Mouse (Mus musculus) adrenal gland, postnatal 0 days (tissue): Measurements from ENCODE around the gene Olfr1269. TPM values are rescaled to one million over a fixed set of nuclear protein-coding genes. Genes with fewer than 3 reads are reported as not detected.

Experiments
- polyA plus RNA-seq: library from polyadenylated mRNA; unstranded; fragments of >200 nt; fragmentation: Nextera tagmentation; extraction: Ambion mirVana; gene quantifications from 2 replicates; pipeline ENCODE4 v1.2.1, GENCODE M21; 2015

The Olfr1269 gene
- not detected in 2 replicates for polyA plus RNA-seq

DNA sequence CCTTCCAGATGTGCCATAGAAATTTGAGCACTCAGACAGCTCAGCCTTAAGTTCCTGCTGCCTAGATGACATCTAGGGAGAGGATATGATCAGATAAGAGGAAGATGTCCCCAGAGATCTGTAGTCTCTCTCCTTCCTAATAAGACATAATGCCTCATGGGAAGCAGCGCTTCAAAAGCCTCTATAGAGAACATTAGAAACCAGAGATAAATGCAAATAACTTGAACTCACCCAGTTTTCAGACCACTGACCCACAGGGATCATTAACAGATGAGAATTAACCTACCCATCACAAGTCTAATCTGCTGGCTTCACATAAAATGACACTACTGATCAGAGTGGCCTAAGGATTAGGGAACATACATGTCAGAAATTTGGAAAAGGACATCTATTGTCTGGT lies at the start of gene Olfr1269:
Olfr1269 (minus strand) TSS at position 101 of the 400 bp plus-strand sequence.

DNA sequence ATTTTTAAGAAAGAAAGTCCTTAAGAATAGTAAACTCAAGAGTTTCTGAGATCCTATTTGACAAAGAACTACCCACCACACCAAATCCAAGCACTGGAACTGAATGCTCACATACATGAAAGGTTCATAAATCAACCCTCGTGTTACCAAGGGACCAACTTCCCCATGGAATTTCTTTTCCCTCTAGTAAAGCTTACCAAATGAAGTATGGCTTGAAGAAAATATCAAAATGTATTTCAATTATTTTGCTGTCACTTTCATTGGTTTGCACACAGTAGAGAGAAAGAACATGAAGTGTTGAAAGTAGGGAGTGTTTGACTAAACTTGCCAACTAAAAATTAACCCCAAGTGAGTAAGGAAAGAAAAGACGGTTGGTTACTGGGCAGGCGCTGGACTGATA lies 31.8 kb upstream of the Olfr1269 start, which contains the start of gene Olfr1270:
Olfr1270 (minus strand) TSS at position 101 of the 400 bp plus-strand sequence.

DNA sequence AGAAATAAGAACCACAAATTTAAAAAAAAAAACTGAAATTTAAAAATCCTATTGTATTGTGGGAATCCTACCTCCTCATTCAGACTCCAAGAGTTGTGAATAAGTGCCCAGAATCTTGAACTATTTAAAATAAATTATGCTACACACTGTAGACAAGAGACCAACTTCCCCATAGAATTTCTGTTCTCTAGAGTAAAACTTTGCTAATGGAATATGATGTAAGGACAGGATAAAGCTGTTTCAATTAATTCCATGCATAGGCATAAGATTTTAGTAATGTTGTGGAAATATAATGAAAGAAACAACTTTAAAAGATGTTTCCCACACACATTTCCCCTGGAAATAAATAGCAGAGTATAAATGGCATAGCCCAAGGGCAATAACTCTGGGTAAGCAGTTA lies 21.0 kb upstream of the Olfr1269 start, which contains the start of gene Olfr32:
Olfr32 (minus strand) TSS at position 101 of the 400 bp plus-strand sequence.

Other genes with a start within 250 kb of the Olfr1269 start
- not detected in 2 replicates for gene Olfr1257, start 243.0 kb downstream of the Olfr1269 start, polyA plus RNA-seq
- gene Olfr1258, start 194.1 kb downstream of the Olfr1269 start, polyA plus RNA-seq = not detected in 2 replicates
- not detected in 2 replicates for gene Olfr1259, start 172.7 kb downstream of the Olfr1269 start, polyA plus RNA-seq
- gene Olfr1260, start 147.1 kb downstream of the Olfr1269 start, polyA plus RNA-seq = 0.23 and 0.35 TPM in 2 replicates
- gene Olfr1261, start 130.2 kb downstream of the Olfr1269 start, polyA plus RNA-seq = not detected in 2 replicates
- not detected in 2 replicates for gene Olfr1262, start 121.3 kb downstream of the Olfr1269 start, polyA plus RNA-seq
- gene Olfr1263, start 109.3 kb downstream of the Olfr1269 start, polyA plus RNA-seq = not detected in 2 replicates
- not detected in 2 replicates for gene Olfr1264, start 95.8 kb downstream of the Olfr1269 start, polyA plus RNA-seq
- gene Olfr1265, start 86.1 kb downstream of the Olfr1269 start, polyA plus RNA-seq = not detected in 2 replicates
- not detected in 2 replicates for gene Olfr140, start 57.8 kb downstream of the Olfr1269 start, polyA plus RNA-seq
- not detected in 2 replicates for gene Olfr32, start 20.9 kb upstream of the Olfr1269 start, polyA plus RNA-seq
- not detected in 2 replicates for gene Olfr1270, start 31.7 kb upstream of the Olfr1269 start, polyA plus RNA-seq
- not detected in 2 replicates for gene Olfr1506, start 103.1 kb upstream of the Olfr1269 start, polyA plus RNA-seq
- not detected in 2 replicates for gene Olfr142, start 136.2 kb upstream of the Olfr1269 start, polyA plus RNA-seq
- not detected in 2 replicates for gene Olfr1271, start 149.6 kb upstream of the Olfr1269 start, polyA plus RNA-seq
- gene Olfr1272, start 171.4 kb upstream of the Olfr1269 start, polyA plus RNA-seq = not detected in 2 replicates
- 0.06 TPM in 1 of 2 replicates, not detected in the other for gene Gm13769, start 200.8 kb upstream of the Olfr1269 start, polyA plus RNA-seq